Mouse (Mus musculus) lung, postnatal 0 days (tissue): ENCODE measurements around the gene Rapgef2.

ENCODE experiments used
- CTCF ChIP-seq: IDR thresholded peaks from 2 replicates; pipeline ENCODE4 v1.5.1; 2016; ENCODE audit warnings: antibody characterized with exemption, mild to moderate bottlenecking
- EP300 ChIP-seq: IDR thresholded peaks from 2 replicates; pipeline ENCODE4 v1.6.1; 2016; ENCODE audit warnings: antibody characterized with exemption, mild to moderate bottlenecking, control low read depth

- TF ChIP-seq CTCF: no peak
- no peak for TF ChIP-seq EP300
Observed at GRCm38 (mm10) chr3:79073541-79074244, 212.6 kb downstream of the Rapgef2 start.
